Mouse (Mus musculus) bone marrow, adult 2 months (tissue): ENCODE measurements around the gene R3hdm4.

Experiments used
- CTCF ChIP-seq: fragments of 200-500 bp; IDR thresholded peaks from 2 replicates; pipeline ENCODE4 v1.5.1; 2011; ENCODE audit warnings: low read length, control low read depth; ENCODE audit not compliant: control insufficient read depth, insufficient read depth
- POLR2A ChIP-seq: fragments of 200-500 bp; IDR thresholded peaks from 2 replicates; pipeline ENCODE4 v1.6.1; 2011; ENCODE audit warnings: low read depth, mild to moderate bottlenecking, control low read depth, low read length, borderline replicate concordance; ENCODE audit not compliant: control insufficient read depth

DNA sequence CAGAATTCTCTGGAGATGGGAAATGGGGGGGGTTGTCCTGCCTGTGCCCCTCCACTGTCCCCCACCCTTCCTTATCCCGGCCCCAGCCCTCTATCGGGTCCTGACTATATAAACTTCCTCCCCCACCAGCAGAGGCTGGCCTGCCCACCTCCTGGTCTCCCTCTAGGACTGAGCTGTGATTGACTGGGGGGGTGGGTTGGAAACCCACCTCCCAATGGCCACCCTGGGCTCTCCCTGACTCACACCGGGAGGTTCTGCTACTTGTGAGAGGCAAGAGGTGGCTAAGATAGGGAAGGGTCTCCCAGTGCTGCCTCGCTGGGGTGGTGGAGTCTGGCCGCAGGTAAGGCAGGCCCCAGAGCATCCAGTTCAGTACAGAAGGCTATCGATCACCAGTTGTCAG, 26.5 kb upstream of the R3hdm4 start:
- no peak for TF ChIP-seq CTCF
- TF ChIP-seq POLR2A: no peak
